Mouse (Mus musculus) liver, embryonic 14.5 days (tissue): ENCODE results near the gene Emc6.

Source experiments
- CTCF ChIP-seq: IDR thresholded peaks from 2 replicates; pipeline ENCODE4 v1.5.1; 2016; ENCODE audit warnings: antibody characterized with exemption, low read depth, control low read depth
- EP300 ChIP-seq: IDR thresholded peaks from 2 replicates; pipeline ENCODE4 v1.6.1; 2016; ENCODE audit warnings: antibody characterized with exemption, low read depth

- no peak for TF ChIP-seq CTCF
- TF ChIP-seq EP300 = no peak
These were observed 28.6 kb downstream of the Emc6 start for GRCm38 (mm10) chr11:73148209-73148608.
